Mouse (Mus musculus) liver, adult 2 months (tissue): ENCODE measurements around the gene Ugt2b34. TPM values are rescaled to one million over a fixed set of nuclear protein-coding genes. Genes with fewer than 3 reads are reported as not detected.

Experiments
- DNase-seq: peaks from one replicate; pipeline ENCODE4 v3.0.0-alpha.2; 2011; ENCODE audit warnings: low read depth, low spot score; ENCODE audit errors: extremely low read depth
- H3K27ac ChIP-seq: fragments of 200-500 bp; replicated peaks from 2 replicates; pipeline ENCODE4 v1.5.1; 2012; ENCODE audit warnings: low read depth, mild to moderate bottlenecking, control low read depth, inconsistent platforms, low read length; ENCODE audit not compliant: insufficient read depth
- H3K27me3 ChIP-seq: fragments of 200-500 bp; 2 replicates; pipeline ENCODE4 v1.6.1; 2012; ENCODE audit warnings: mild to moderate bottlenecking, moderate library complexity, low read length, inconsistent platforms; ENCODE audit not compliant: control insufficient read depth, insufficient read depth
- H3K36me3 ChIP-seq: fragments of 200-500 bp; 2 replicates; pipeline ENCODE4 v1.6.1; 2012; ENCODE audit warnings: low read length, inconsistent platforms; ENCODE audit not compliant: control insufficient read depth, insufficient read depth
- H3K4me1 ChIP-seq: fragments of 200-500 bp; 2 replicates; pipeline ENCODE4 v1.6.1; 2011; ENCODE audit warnings: low read length; ENCODE audit not compliant: control insufficient read depth, insufficient read depth
- H3K4me3 ChIP-seq: fragments of 200-500 bp; 2 replicates; pipeline ENCODE4 v1.5.1; 2011; ENCODE audit warnings: low read depth, mild to moderate bottlenecking, control low read depth, low read length, moderate library complexity; ENCODE audit not compliant: insufficient read depth
- H3K79me2 ChIP-seq: fragments of 200-500 bp; 2 replicates; pipeline ENCODE4 v1.6.1; 2012; ENCODE audit warnings: inconsistent platforms, mild to moderate bottlenecking, low read length, moderate library complexity; ENCODE audit not compliant: control insufficient read depth, insufficient read depth
- H3K9ac ChIP-seq: fragments of 200-500 bp; 2 replicates; pipeline ENCODE4 v1.6.1; 2012; ENCODE audit warnings: low read depth, mild to moderate bottlenecking, control low read depth, inconsistent platforms, low read length
- CTCF ChIP-seq: fragments of 200-500 bp; IDR thresholded peaks from 2 replicates; pipeline ENCODE4 v1.5.1; 2011; ENCODE audit warnings: low read depth, low read length, control low read depth
- POLR2A ChIP-seq: fragments of 200-500 bp; IDR thresholded peaks from 2 replicates; pipeline ENCODE4 v1.6.1; 2011; ENCODE audit warnings: low read length, control low read depth; ENCODE audit not compliant: insufficient read depth; ENCODE audit errors: extremely low read depth
- WGBS: fragments of 180-500 bp; shearing (Covaris S2); methylation state at CpG from one replicate; pipeline ENCODE4 v1.1.7; 2018; 5-methylcytosine and 5-hydroxymethylcytosine counted together
- polyA plus RNA-seq: library from polyadenylated mRNA; depleted of rRNA; stranded (reverse); fragments of >200 nt; gene quantifications from 2 replicates; pipeline ENCODE4 v1.2.3, GENCODE M21; 2012; rRNA removed
- total RNA-seq: library from RNA; depleted of rRNA; stranded (reverse); fragments of >200 nt; gene quantifications from 2 replicates; pipeline ENCODE4 v1.2.3, GENCODE M21; 2014; rRNA removed

The Ugt2b34 gene
- 513 and 673 TPM in 2 replicates for total RNA-seq
- 112 and 117 TPM in 2 replicates for polyA plus RNA-seq

GRCm38 (mm10) chr5:86906758-86907157 is at the start of gene Ugt2b34:
TSS of gene Ugt2b34 (minus strand) at chr5:86906937.
- H3K9ac ChIP-seq: peak within 1 kb of the TSS; percentile 94

GRCm38 (mm10) chr5:86942111-86942510 is 35.4 kb upstream of the Ugt2b34 start:
- peak overlapping the region; percentile 76 for H3K27ac ChIP-seq
- DNase-seq: peak; percentile 96
- no peaks in the 10 kb centered on the region for H3K36me3 ChIP-seq
- no peaks in the 10 kb centered on the region for H3K27me3 ChIP-seq
- no peak overlapping the region for H3K9ac ChIP-seq
- no peaks in the 10 kb centered on the region; the same call in 1 of the 2 replicates for H3K79me2 ChIP-seq
- H3K4me1 ChIP-seq: peaks cover 17% of the 10 kb centered on the region; the same call in 1 of the 2 replicates
- no peak overlapping the region for H3K4me3 ChIP-seq
- 20% methylated on average over 2 of the region's 2 CpGs for WGBS
- no peak for TF ChIP-seq CTCF
- no peak for TF ChIP-seq POLR2A

More at GRCm38 (mm10) chr5:86906758-86907157, at the start of gene Ugt2b34:
- 15% methylated on average over 1 of the region's 1 CpGs for WGBS
- Histone ChIP-seq H3K27ac (peak within 1 kb of the TSS; percentile 58), H3K27me3 (no peaks in the 10 kb centered on the region), H3K79me2 (peaks cover 8% of the 10 kb centered on the region; the same call in 1 of the 2 replicates), H3K4me3 (peak within 1 kb of the TSS; percentile 56), H3K36me3 (peaks cover 6% of the 10 kb centered on the region; the same call in 1 of the 2 replicates), H3K4me1 (peaks cover 15% of the 10 kb centered on the region)
- TF ChIP-seq CTCF (no peak), POLR2A (peak; percentile 60; the same call in 1 of the 2 replicates)
- peak; percentile 96 for DNase-seq

- DNase-seq: peak; percentile 96
- 16% methylated on average over 2 of the region's 2 CpGs for WGBS
- Histone ChIP-seq H3K9ac (peak within 1 kb of the TSS; percentile 98), H3K27ac (peak within 1 kb of the TSS; percentile 99), H3K27me3 (no peaks in the 10 kb centered on the region), H3K4me3 (peak within 1 kb of the TSS; percentile 75), H3K4me1 (peaks cover 2% of the 10 kb centered on the region; the same call in 1 of the 2 replicates), H3K36me3 (peaks cover 3% of the 10 kb centered on the region), H3K79me2 (no peaks in the 10 kb centered on the region; the same call in 1 of the 2 replicates)
- TF ChIP-seq CTCF (no peak), POLR2A (no peak)
These were observed 19.7 kb upstream of the Ugt2b34 start, which contains the start of gene Ugt2b1 for GRCm38 (mm10) chr5:86926426-86926825. TSS of gene Ugt2b1 (minus strand) at chr5:86926530.

GRCm38 (mm10) chr5:86920661-86921233 is 14.0 kb upstream of the Ugt2b34 start:
- DNase-seq: no peak
- no peaks in the 10 kb centered on the region for H3K27me3 ChIP-seq
- H3K4me1 ChIP-seq: peaks cover 2% of the 10 kb centered on the region; the same call in 1 of the 2 replicates
- H3K36me3 ChIP-seq: peaks cover 27% of the 10 kb centered on the region
- no peak overlapping the region for H3K27ac ChIP-seq
- no peak overlapping the region for H3K4me3 ChIP-seq
- WGBS: 45% methylated on average over 3 of the region's 3 CpGs
- TF ChIP-seq CTCF (no peak), POLR2A (no peak)
- no peaks in the 10 kb centered on the region; the same call in 1 of the 2 replicates for H3K79me2 ChIP-seq
- H3K9ac ChIP-seq: no peak overlapping the region

- 66% methylated on average over 3 of the region's 3 CpGs for WGBS
These were observed 4.8 kb upstream of the Ugt2b34 start for GRCm38 (mm10) chr5:86911357-86912099.

More at GRCm38 (mm10) chr5:86911357-86912099, 4.8 kb upstream of the Ugt2b34 start:
- Histone ChIP-seq H3K27me3 (no peaks in the 10 kb centered on the region), H3K79me2 (no peaks in the 10 kb centered on the region; the same call in 1 of the 2 replicates), H3K4me1 (peaks cover 7% of the 10 kb centered on the region; the same call in 1 of the 2 replicates), H3K27ac (no peak overlapping the region), H3K4me3 (no peak overlapping the region), H3K9ac (no peak overlapping the region), H3K36me3 (no peaks in the 10 kb centered on the region)
- no peak for DNase-seq
- TF ChIP-seq POLR2A: no peak
- no peak for TF ChIP-seq CTCF
